Mouse (Mus musculus) testis, adult 2 months (tissue): ENCODE measurements around the gene Armc12.

ENCODE experiments used
- CTCF ChIP-seq: fragments of 200-500 bp; IDR thresholded peaks from 2 replicates; pipeline ENCODE4 v1.5.1; 2012; ENCODE audit warnings: low read depth, mild to moderate bottlenecking, inconsistent platforms, low read length, moderate library complexity; ENCODE audit not compliant: control insufficient read depth, insufficient read depth, insufficient replicate concordance
- POLR2A ChIP-seq: fragments of 200-500 bp; IDR thresholded peaks from 2 replicates; pipeline ENCODE4 v1.6.1; 2012; ENCODE audit warnings: low read depth, mild to moderate bottlenecking, inconsistent platforms, low read length, moderate library complexity; ENCODE audit not compliant: control insufficient read depth

- TF ChIP-seq CTCF (no peak), POLR2A (no peak)
Measured at GRCm38 (mm10) chr17:28495832-28496231, 34.8 kb upstream of the Armc12 start.
